Mouse (Mus musculus) erythroblast, embryonic 14.5 days (primary cell): ENCODE results near the gene Ggt6.

Experiments used
- GATA1 ChIP-seq: IDR thresholded peaks from 2 replicates; pipeline ENCODE4 v1.6.1; 2012; ENCODE audit warnings: low read length, inconsistent platforms, mixed read lengths
- TAL1 ChIP-seq: IDR thresholded peaks from 3 replicates; pipeline ENCODE4 v1.6.1; 2012; ENCODE audit warnings: low read length, inconsistent platforms, mixed read lengths

DNA sequence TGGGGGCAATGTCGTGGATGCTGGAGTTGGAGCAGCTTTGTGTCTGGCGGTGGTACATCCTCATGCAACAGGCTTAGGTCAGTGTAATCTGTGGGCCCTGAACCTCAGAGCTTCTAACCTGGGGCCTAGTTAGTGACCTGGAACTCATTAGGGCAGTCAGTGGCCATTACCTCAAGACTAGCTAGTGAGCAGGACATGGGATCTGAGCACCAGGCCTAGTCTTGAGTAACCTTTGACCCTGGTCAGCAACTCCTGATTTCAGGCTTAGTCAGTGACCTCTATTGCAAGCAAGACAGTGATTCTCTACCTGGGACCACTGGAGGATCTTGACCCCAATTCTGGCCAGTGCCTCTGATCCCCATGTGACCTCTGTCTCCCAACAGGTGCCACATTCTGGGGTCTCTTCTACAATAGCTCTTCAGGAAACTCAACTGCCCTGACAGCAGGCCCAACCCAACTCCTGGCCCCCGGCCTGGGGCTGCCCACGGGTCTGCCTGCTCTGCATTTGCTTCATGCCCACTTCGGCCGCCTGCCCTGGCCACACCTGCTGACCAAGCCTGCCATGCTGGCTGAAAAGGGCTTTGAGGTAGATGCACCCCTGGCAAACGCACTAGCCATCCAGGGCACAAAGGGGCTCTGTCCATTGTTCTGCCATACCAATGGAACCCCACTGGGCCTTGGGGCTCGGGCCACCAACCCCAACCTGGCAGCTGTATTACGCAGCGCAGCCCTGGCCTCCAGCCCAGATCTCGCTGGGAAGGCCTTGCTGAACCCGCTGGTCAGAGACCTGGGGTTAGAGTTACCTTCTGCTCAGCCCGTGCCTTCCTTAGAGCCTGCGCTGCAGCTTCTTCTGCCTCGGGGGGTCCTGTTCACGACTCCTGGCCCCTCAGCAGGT is 1.7 kb downstream of the Ggt6 start:
- TF ChIP-seq GATA1: no peak
- TF ChIP-seq TAL1: no peak
